Mouse (Mus musculus): ENCODE data around the gene Abhd17a.

Gene Abhd17a

DNA sequence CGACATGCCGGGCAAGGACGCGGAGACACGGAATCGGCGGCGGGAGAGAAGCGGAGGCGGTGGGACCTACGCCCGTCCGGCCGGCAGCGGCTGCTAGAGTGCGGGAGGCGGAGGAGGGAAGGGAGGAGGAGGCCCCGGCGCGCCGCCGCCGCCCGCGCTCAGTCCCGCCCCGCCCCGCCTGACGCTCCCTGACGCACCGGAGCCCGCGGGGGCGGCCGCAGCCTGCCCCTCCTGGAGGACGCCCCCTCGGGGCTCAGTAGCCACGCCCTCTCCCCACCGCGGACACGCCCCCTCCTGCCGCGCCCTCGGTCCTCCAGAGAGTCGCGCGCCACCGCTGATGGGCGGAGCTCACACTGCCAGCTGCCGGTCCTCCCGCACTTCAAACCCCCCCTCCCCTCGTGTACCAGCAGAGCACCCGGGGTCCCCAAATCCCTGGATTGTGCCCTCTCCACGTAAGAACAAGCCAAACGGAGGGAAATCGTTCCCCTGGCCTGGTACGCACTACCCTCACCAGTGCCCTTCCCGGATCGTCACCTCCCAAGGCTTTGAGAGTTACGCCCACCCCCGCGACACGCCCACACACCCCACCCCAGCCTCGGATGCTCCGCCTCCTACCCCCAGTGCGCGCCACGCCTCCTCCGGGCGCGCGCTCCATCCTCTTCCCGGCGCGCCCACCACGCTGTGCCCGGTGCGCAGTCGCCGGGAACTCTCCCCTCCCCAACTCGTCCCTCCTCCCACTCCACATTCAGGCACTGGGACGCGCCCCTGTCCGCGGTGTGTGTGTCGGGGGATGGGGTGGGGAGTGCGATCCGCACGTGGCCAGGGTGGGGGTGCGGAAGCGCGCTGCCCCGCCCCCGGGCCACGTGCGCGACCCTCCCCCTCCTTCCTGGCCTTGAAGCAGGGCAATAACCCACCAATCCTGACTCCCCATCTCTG lies 12.7 kb downstream of the Abhd17a start, which contains the start of gene Klf16:
Klf16 (minus strand) TSS at position 127 of the 936 bp plus-strand sequence.
- DNase-seq (ENCODE audit: low spot score in 2 of 2): peak; percentile 87 to 91

GRCm38 (mm10) chr10:80576351-80577194 lies 13.6 kb downstream of the Abhd17a start:
- DNase-seq (ENCODE audit: low spot score in 2 of 2): no peak

- no peak for DNase-seq (ENCODE audit: low spot score in 2 of 2)
These were observed 14.2 kb downstream of the Abhd17a start for GRCm38 (mm10) chr10:80575925-80576324.

GRCm38 (mm10) chr10:80574896-80575295 lies 15.2 kb downstream of the Abhd17a start:
- no peak for DNase-seq (ENCODE audit: low spot score in 2 of 2)

- no peak for DNase-seq (ENCODE audit: low spot score in 2 of 2)
These were observed 16.2 kb downstream of the Abhd17a start for GRCm38 (mm10) chr10:80573944-80574343.

GRCm38 (mm10) chr10:80572477-80572876 lies 17.7 kb downstream of the Abhd17a start:
- DNase-seq (ENCODE audit: low spot score in 2 of 2): no peak

DNA sequence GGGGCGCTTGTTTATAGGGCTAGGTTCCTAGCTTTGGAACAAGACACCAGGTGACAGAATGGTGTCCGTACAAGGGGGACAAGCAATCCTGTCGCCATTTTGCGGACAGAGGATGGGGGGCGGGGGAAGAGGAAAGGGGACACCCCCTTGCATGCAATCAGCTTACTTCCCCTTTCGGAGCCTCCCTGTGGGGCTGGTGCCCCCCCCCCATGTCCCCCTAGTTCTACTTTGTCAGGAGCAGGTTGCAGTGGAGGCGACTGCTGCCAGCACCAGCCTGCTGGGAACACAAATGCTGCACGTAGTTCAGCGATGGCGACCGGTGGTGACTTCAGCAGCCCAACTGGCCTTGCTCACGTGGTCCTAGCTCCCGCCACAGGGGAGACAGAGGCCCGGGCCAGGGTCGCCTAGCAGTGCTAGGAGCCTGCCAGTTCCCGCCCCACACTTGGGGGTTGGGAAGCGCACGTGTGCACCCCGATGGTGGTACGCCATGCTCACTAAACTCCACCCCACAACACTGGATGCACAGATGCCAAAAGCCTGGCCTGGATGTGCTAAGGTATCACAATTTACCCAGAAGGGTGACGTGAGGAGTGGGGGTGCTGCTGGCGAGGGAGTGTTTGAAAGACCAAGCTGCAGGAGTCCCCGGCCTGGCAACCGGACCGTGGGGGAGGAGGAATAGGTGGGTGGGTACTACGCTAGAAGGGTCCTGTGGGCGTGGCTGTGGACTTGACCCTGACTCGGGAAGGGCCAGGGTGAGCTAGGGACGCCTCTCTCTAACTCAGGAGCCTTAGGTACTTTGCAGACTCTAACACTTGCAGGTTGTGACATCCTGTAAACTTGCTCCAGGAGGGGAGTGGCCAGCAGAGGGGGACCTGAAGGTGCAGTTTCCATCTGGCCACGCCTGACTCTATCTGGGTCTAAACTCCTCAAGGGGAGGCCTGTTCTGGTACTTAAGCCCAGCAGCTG lies 19.0 kb downstream of the Abhd17a start:
- DNase-seq (ENCODE audit: low spot score in 2 of 2): no peak

DNA sequence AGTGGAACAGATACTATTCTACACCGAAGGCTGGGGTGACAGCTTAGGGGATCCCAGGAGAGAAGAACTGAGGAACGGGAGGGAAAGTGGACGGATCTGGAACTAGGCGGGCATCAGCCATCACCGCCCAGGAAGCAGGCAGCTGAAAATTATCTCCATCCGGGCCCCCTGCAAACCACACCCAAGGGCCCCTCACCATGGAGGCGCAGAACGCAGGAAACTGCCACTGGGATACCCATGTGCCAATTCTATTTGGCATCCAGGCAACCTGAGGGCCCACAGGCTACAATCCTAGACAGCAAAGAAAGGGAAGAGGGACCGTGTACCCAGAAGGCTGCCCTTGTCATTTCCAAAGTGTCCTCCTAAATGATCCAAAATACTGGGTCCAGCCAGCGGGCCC lies 19.7 kb downstream of the Abhd17a start:
- no peak for DNase-seq (ENCODE audit: low spot score in 2 of 2)

DNA sequence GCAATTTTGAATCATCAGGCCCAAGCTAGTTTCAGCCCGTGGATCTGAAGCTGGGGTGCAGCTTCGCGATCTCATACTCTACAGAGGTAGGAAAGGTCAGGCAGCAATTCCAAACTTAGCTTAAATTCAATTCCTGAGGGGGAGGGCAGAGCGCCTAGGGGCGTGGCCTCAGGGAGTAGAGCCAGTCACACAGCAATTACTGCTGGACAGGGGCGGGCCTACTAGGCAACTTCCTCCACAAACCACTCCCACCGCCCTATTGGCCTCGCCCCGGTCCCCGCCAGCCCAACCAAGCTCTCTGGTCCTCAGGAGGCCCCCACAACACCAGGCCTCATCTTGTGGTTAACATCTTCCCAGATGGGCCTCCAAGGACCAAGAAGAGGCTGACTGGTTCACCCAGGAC lies 20.5 kb downstream of the Abhd17a start:
- no peak for DNase-seq (ENCODE audit: low spot score in 2 of 2)

GRCm38 (mm10) chr10:80568876-80569275 lies 21.3 kb downstream of the Abhd17a start:
- DNase-seq (ENCODE audit: low spot score in 2 of 2): no peak

DNA sequence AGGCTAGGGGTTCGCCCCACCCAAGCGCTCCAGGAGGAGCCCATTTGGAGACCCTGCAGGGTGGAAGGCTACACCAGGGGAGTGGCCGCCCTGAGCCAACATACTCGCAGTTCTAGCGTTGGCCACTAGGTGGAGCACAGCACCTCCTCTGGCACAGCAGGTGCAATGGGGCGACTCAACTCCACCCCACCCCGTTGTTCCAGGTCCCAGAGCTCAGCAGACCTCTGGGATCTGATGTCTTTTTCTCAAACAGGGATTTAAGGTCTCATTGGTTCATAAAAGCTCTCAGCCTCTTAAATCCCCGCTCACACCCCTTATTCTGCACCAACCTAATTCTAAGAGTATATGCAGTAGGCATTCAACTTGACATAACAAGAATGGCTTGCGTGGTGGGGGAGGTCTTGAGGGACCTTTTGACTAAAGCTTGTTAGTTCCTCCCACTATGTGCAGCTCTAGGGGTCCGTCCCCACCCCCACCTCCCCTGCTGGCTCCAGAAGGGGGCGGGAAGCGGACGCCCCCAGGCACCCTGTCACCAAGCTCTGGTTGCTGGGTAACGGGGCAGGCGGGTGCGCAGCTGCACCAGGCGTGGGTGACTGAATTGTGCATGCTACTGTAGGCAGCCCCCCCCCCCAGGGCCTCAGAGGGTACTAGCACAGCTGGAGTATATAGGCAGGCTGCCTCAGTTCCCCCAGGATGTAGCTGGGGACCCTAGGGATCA lies 23.6 kb downstream of the Abhd17a start:
- peak; percentile 87 to 91 for DNase-seq (ENCODE audit: low spot score in 2 of 2)

DNA sequence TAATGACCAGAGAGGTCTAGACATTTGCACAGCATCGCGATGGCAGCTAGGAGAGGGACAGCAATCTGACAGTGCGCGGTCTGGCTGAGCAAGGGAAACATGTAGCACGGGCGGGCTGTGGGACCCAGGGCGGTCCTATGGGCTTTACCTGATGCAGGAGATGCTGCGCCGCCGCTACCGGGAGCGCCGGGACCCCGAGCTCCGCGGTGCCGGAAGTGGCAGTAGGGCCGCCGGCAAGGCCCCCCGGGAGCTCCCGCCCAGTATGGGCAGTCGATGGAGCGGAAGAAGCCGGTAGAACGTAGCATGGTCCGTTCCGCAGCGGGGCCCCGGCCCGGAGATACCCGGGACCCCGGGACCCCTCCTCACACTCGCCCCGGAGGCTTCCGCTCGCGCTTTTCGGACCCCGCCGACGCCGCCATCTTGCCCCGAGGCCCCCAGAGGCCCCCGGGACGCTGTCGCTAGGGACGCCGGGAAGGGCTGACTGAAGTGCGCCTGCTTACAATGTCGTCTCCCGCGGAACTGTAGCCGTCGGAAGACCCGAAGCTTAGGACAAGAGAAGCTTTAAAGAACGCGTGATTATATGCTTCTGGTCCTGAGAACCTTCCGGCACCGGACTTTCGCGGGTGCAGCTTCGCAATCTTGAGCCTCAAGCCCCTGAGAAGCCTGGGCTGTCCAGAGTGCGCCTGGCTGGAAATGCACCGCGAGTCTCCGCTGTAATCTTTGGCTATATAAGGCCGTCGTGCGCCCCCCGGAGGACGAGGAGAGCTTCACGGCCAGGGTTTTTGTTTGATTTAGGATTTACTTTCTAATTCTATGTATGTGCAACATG lies 28.8 kb downstream of the Abhd17a start, which contains the start of gene Rexo1:
Rexo1 (minus strand) TSS at position 445 of the 829 bp plus-strand sequence.
- peak; percentile 92 to 93 for DNase-seq (ENCODE audit: low spot score in 2 of 2)

DNA sequence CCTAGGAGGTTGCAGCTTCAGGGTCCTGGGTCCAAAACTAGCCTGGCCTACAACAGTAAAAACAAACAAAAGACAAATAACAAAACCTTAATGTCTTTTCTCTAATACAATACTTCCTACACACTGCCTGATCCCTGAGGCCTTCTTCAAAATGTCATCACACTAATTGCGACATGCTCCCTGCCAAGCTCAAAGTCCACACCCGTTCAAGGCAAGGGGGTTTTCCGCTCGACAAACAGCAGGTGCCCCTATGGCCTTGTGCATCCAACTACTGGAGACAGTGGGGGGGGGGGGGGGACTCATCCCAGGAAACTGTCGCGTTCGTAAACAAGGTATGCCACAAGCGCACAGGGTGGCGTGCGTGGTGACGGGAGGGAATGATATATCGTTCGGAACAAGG lies 29.5 kb downstream of the Abhd17a start:
- DNase-seq (ENCODE audit: low spot score in 2 of 2): no peak

- DNase-seq (ENCODE audit: low spot score in 2 of 2): no peak
These were observed 30.7 kb downstream of the Abhd17a start for GRCm38 (mm10) chr10:80559431-80559830.

DNA sequence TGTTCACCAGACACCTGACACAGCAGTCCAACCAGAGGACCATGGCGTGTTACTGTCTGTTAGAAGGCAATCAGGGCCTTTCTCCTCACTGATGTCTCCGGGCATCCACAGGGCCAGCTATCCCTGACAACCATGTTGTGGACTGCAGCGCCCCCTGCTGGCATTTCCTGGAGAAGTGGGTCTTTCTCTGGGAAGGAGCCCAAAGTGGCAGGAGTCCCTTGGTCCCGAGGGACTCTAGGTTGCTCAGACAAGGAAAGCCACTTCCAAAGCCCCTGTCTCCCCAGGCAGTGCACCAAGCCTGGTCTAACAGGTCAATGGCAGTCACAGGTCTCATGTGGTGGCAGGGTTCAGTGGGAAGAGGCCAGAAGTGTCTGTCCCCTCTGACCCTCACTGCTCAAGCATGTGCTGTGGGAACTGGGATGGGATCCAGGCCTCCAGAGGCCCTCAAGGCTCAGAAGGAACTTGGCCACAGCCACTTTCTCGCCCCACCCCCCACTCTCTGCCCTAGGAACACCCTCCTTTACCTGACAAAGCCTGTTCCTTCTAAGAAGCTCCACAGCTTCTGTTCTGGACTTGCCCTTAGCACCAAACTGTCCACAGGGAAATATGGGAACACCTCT lies 32.7 kb downstream of the Abhd17a start:
- DNase-seq (ENCODE audit: low spot score in 2 of 2): peak; percentile 65 to 70

- DNase-seq (ENCODE audit: low spot score in 2 of 2): no peak
These were observed 36.1 kb downstream of the Abhd17a start for GRCm38 (mm10) chr10:80553997-80554396.

DNA sequence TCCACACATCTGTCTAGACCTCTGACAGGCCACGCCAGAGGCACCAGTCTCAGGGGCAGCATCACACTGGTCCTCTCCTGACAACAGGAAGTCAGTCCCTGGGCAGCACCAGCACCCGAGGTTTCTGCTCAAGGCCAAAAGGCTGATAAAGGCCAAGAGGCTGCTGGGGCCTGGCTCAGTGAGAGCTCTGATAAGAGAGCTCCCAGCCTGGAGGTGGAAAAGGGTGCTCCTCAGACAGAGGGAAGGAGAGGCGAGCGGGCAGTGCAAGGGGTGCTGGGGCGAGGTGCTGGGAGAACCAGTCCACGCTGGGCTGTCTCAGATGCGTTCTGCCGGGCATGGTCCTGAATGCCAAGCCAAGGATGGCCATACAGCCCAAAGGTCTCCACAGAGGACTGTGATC lies 36.6 kb downstream of the Abhd17a start:
- DNase-seq (ENCODE audit: low spot score in 2 of 2): no peak

- no peak for DNase-seq (ENCODE audit: low spot score in 2 of 2)
These were observed 37.8 kb downstream of the Abhd17a start for GRCm38 (mm10) chr10:80552364-80552763.

- DNase-seq (ENCODE audit: low spot score in 2 of 2): no peak
These were observed 40.9 kb downstream of the Abhd17a start for GRCm38 (mm10) chr10:80549279-80549678.

Data from frontal cortex, postnatal 25 days (tissue).